Mouse (Mus musculus) cerebellum, postnatal 14 days (tissue): ENCODE measurements at regions not wholly inside any gene's neighbourhood (a gene's known extent, or its start where the extent isn't known, plus 50 kb on each side); places are given as distances from the start of the nearest gene placed in this dataset.

ENCODE experiments used
- DNase-seq, 2 experiments: peaks; one replicate each; pipeline ENCODE4 v3.0.0; 2021; ENCODE audit warnings: mixed read lengths in 2 of 2

- no peak for DNase-seq
Observed at GRCm38 (mm10) chr19:15203039-15203438, 605.2 kb upstream of the Tle4 start.

- DNase-seq, result peak; percentile 34 to 50
Observed at GRCm38 (mm10) chr19:15201262-15201661, 603.4 kb upstream of the Tle4 start.

GRCm38 (mm10) chr19:15200792-15201191, 602.9 kb upstream of the Tle4 start:
- no peak for DNase-seq

GRCm38 (mm10) chr19:15200361-15200760, 602.5 kb upstream of the Tle4 start:
- DNase-seq, result no peak

- DNase-seq, result no peak
Observed at GRCm38 (mm10) chr19:15199692-15200091, 601.8 kb upstream of the Tle4 start.

GRCm38 (mm10) chr19:15175221-15175620, 577.4 kb upstream of the Tle4 start:
- DNase-seq, result no peak

GRCm38 (mm10) chr19:15173301-15173700, 575.5 kb upstream of the Tle4 start:
- peak in 1 of 2 experiments; percentile 7 for DNase-seq

- no peak for DNase-seq
Observed at GRCm38 (mm10) chr19:15167184-15167583, 569.3 kb upstream of the Tle4 start.

GRCm38 (mm10) chr19:15160641-15161040, 562.8 kb upstream of the Tle4 start:
- no peak for DNase-seq

- DNase-seq, result no peak
Observed at GRCm38 (mm10) chr19:15158653-15159052, 560.8 kb upstream of the Tle4 start.

- DNase-seq, result no peak
Observed at GRCm38 (mm10) chr19:15158177-15158576, 560.3 kb upstream of the Tle4 start.

- no peak for DNase-seq
Observed at GRCm38 (mm10) chr19:15154693-15155092, 556.8 kb upstream of the Tle4 start.

- no peak for DNase-seq
Observed at GRCm38 (mm10) chr19:15146325-15146724, 548.5 kb upstream of the Tle4 start.

- no peak for DNase-seq
Observed at GRCm38 (mm10) chr19:15127122-15127521, 529.3 kb upstream of the Tle4 start.

- no peak for DNase-seq
Observed at GRCm38 (mm10) chr19:15108441-15109026, 510.7 kb upstream of the Tle4 start.

- no peak for DNase-seq
Observed at GRCm38 (mm10) chr19:15095054-15095453, 497.2 kb upstream of the Tle4 start.

GRCm38 (mm10) chr19:15093534-15093933, 495.7 kb upstream of the Tle4 start:
- DNase-seq, result no peak

- DNase-seq, result no peak
Observed at GRCm38 (mm10) chr19:15080638-15081037, 482.8 kb upstream of the Tle4 start.

GRCm38 (mm10) chr19:15057801-15058200, 459.9 kb upstream of the Tle4 start:
- DNase-seq, result no peak

GRCm38 (mm10) chr19:15053582-15054141, 455.8 kb upstream of the Tle4 start:
- no peak for DNase-seq

GRCm38 (mm10) chr19:15052642-15053239, 454.9 kb upstream of the Tle4 start:
- DNase-seq, result no peak

- peak in 1 of 2 experiments; percentile 25 for DNase-seq
Observed at GRCm38 (mm10) chr19:15047896-15048295, 450.0 kb upstream of the Tle4 start.

- no peak for DNase-seq
Observed at GRCm38 (mm10) chr19:15047306-15047868, 449.5 kb upstream of the Tle4 start.

GRCm38 (mm10) chr19:15035554-15035953, 437.7 kb upstream of the Tle4 start:
- peak; percentile 85 to 87 for DNase-seq
